Mouse (Mus musculus) heart, embryonic 15.5 days (tissue): ENCODE results near the gene 2310022A10Rik. TPM values are rescaled to one million over a fixed set of nuclear protein-coding genes. Genes with fewer than 3 reads are reported as not detected.

ENCODE experiments used
- ATAC-seq: fragments of 200-750 bp; cut with Nextera tagmentation; replicated peaks from 2 replicates; pipeline ENCODE4 v1.8.0; 2017; ENCODE audit warnings: low read depth, moderate TSS enrichment; ENCODE audit not compliant: insufficient number of reproducible peaks, insufficient read depth, low FRiP score
- H3K27ac ChIP-seq: fragments of 300-500 bp; sonication (generic); 2 replicates; pipeline ENCODE4 v1.5.1; 2015; ENCODE audit warnings: mild to moderate bottlenecking, inconsistent platforms
- H3K27me3 ChIP-seq: fragments of 300-500 bp; sonication (generic); 2 replicates; pipeline ENCODE4 v1.6.1; 2015; ENCODE audit warnings: inconsistent platforms
- H3K36me3 ChIP-seq: fragments of 300-500 bp; sonication (generic); 2 replicates; pipeline ENCODE4 v1.6.1; 2015; ENCODE audit warnings: mild to moderate bottlenecking, inconsistent platforms
- H3K4me1 ChIP-seq: fragments of 300-500 bp; sonication (generic); replicated peaks from 2 replicates; pipeline ENCODE4 v1.6.1; 2015; ENCODE audit warnings: inconsistent platforms
- H3K4me2 ChIP-seq: fragments of 300-500 bp; sonication (generic); 2 replicates; pipeline ENCODE4 v1.6.1; 2015; ENCODE audit warnings: inconsistent platforms, mild to moderate bottlenecking, moderate library complexity
- H3K4me3 ChIP-seq: fragments of 300-500 bp; sonication (generic); 2 replicates; pipeline ENCODE4 v1.5.1; 2015; ENCODE audit warnings: mild to moderate bottlenecking, inconsistent platforms
- H3K9ac ChIP-seq: fragments of 300-500 bp; sonication (generic); 2 replicates; pipeline ENCODE4 v1.6.1; 2015; ENCODE audit warnings: mild to moderate bottlenecking, inconsistent platforms
- H3K9me3 ChIP-seq: fragments of 300-500 bp; sonication (generic); replicated peaks from 2 replicates; pipeline ENCODE4 v1.6.1; 2016; ENCODE audit warnings: inconsistent platforms
- WGBS: fragments of 180-500 bp; shearing (Covaris S2); methylation state at CpG from one replicate; pipeline ENCODE4 v1.1.7; 2015; ENCODE audit warnings: mixed read lengths; 5-methylcytosine and 5-hydroxymethylcytosine counted together
- polyA plus RNA-seq: library from polyadenylated mRNA; unstranded; fragments of >200 nt; fragmentation: Nextera tagmentation; extraction: Ambion mirVana; gene quantifications from 2 replicates; pipeline ENCODE4 v1.2.1, GENCODE M21; 2015

2310022A10Rik gene
- polyA plus RNA-seq, 1 experiment from 2014 or later, result 36.9 TPM

GRCm38 (mm10) chr7:27591266-27592216, 38.5 kb downstream of the 2310022A10Rik start, which contains the start of gene Akt2:
Akt2 (plus strand) TSS chr7:27591552.
- peak within 1 kb of the TSS; percentile 91 for H3K9ac ChIP-seq
- H3K4me1 ChIP-seq, result peaks cover 33% of the 10 kb centered on the region
- no peaks in the 10 kb centered on the region for H3K36me3 ChIP-seq
- peak within 1 kb of the TSS; percentile 99 for H3K27ac ChIP-seq
- H3K27me3 ChIP-seq, result no peaks in the 10 kb centered on the region
- peak; percentile 94 for ATAC-seq
- H3K9me3 ChIP-seq, result no peaks in the 10 kb centered on the region
- 1% methylated on average over 71 of the region's 71 CpGs for WGBS
- peak within 1 kb of the TSS; percentile 81 for H3K4me2 ChIP-seq
- peak within 1 kb of the TSS; percentile 82 for H3K4me3 ChIP-seq

DNA sequence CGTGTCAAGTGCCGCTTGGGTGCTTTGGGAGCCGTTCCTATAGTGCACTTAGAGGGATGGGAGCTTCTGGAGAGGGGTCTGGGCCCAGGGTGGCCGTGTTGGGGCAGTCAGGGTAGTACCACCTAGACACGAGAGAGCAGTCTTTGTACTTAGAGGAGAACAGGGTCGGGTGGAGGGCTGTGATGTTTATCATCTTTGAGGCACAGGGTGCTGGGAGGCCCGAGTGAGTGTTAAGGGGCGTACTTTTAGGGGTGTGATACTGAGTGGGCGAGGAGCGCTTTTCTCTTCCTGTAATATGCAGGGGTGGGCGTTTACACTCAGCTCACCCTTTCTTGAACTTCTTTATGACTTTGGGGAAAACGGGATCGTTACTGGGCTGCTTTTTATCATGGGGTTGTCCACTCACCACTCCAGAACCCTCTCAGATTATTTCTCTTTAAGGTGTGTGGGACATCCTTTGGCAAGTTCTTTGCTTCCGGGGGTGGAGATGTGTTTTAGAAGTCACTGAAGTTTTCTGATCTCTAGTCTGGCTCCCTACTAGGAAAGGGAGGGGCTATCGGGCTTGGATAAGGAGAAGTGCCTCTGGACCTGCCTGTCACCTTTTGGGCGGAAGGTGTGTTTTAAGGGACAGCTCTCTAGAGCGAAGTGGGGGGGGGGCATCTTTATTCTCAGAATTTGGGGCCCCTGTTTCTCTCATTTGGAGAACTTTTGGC, 39.3 kb downstream of the 2310022A10Rik start:
- Histone ChIP-seq H3K4me2 (peak overlapping the region; percentile 81), H3K36me3 (no peaks in the 10 kb centered on the region), H3K4me1 (peaks cover 41% of the 10 kb centered on the region), H3K4me3 (peak overlapping the region; percentile 82), H3K27ac (peak overlapping the region; percentile 99), H3K9ac (peak overlapping the region; percentile 91), H3K27me3 (no peaks in the 10 kb centered on the region), H3K9me3 (no peaks in the 10 kb centered on the region)
- ATAC-seq, result peak; percentile 45; the same call in 1 of the 2 replicates
- 1% methylated on average over 17 of the region's 17 CpGs for WGBS

DNA sequence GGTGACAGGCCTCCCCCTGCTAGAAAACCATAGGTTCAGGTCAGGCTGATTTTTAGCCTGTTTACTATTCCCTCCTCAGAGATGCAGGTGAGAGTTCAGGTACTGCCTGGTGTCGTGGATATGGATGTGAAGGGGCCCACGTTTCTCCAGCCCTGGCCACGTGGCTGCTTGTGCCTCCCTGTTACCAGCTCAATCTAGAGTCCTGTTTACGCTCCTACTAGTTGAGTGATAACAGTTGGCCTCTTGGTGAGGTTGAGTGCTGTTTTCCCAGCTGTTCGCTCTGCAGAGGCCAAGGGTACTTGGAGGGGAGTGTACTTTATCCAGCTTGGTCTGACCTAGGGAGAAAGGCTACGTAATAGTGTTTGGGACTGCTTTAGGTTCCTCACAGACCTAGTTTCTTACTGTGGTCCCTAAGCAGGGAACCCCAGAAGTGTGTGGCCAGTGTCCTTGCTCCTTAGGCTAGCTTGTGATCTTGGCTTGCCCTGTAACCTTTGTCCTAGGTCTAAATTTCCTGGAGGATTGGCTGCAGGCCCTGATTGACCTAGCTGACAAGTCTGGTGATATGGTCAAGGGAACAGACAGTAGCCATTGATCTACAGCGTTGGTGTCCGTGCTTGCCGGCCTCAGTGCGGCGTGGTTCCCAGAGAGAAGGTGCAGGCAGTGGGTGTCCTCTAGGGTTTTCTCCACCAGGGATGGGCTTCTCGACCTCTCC, 40.1 kb downstream of the 2310022A10Rik start:
- no peak for ATAC-seq
- H3K9me3 ChIP-seq, result no peaks in the 10 kb centered on the region
- peak overlapping the region; percentile 82 for H3K4me3 ChIP-seq
- peaks cover 48% of the 10 kb centered on the region for H3K4me1 ChIP-seq
- no peaks in the 10 kb centered on the region for H3K36me3 ChIP-seq
- no peaks in the 10 kb centered on the region for H3K27me3 ChIP-seq
- WGBS, result 40% methylated on average over 12 of the region's 12 CpGs
- H3K4me2 ChIP-seq, result peak overlapping the region; percentile 81
- peak overlapping the region; percentile 99 for H3K27ac ChIP-seq
- peak overlapping the region; percentile 91 for H3K9ac ChIP-seq

- Histone ChIP-seq H3K36me3 (no peaks in the 10 kb centered on the region), H3K27me3 (no peaks in the 10 kb centered on the region), H3K27ac (peak overlapping the region; percentile 83), H3K9me3 (no peaks in the 10 kb centered on the region), H3K9ac (peak overlapping the region; percentile 52), H3K4me3 (peak overlapping the region; percentile 12; the same call in 1 of the 2 replicates), H3K4me1 (peaks cover 84% of the 10 kb centered on the region), H3K4me2 (peak overlapping the region; percentile 36)
- WGBS, result 25% methylated on average over 10 of the region's 10 CpGs
- peak; percentile 21 for ATAC-seq
Measured at GRCm38 (mm10) chr7:27596586-27597503, 43.8 kb downstream of the 2310022A10Rik start.

GRCm38 (mm10) chr7:27598053-27598452, 45.0 kb downstream of the 2310022A10Rik start:
- 52% methylated on average over 7 of the region's 7 CpGs for WGBS

DNA sequence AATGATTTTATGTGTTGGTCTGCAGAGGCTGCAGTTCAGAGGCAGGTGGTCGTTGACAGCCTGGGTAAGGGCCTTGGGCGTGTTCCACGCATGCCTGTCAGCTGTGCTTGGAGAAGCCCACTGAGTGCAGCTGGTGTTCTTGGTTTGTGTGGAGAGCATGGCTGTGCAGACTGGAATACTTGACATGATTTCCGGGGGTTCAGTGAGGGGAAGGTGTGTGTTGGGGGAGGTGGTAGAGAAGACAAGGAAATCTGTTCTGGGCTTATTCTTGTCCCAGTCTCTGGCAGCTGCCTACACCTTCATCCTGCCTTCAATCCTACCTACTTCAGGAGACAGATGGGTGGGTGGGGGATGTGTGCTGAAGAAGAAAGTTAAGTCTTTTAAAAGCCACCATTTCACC, 48.6 kb downstream of the 2310022A10Rik start:
- no peaks in the 10 kb centered on the region for H3K9me3 ChIP-seq
- H3K4me3 ChIP-seq, result no peak overlapping the region
- ATAC-seq, result no peak
- no peak overlapping the region for H3K27ac ChIP-seq
- WGBS, result 51% methylated on average over 4 of the region's 4 CpGs
- H3K36me3 ChIP-seq, result no peaks in the 10 kb centered on the region
- no peaks in the 10 kb centered on the region for H3K27me3 ChIP-seq
- no peak overlapping the region for H3K4me2 ChIP-seq
- H3K9ac ChIP-seq, result no peak overlapping the region
- H3K4me1 ChIP-seq, result peaks cover 92% of the 10 kb centered on the region

More at GRCm38 (mm10) chr7:27598053-27598452, 45.0 kb downstream of the 2310022A10Rik start:
- Histone ChIP-seq H3K27me3 (no peaks in the 10 kb centered on the region), H3K4me2 (no peak overlapping the region), H3K9me3 (no peaks in the 10 kb centered on the region), H3K36me3 (no peaks in the 10 kb centered on the region), H3K9ac (peak overlapping the region; percentile 7; the same call in 1 of the 2 replicates), H3K27ac (peak overlapping the region; percentile 83; the same call in 1 of the 2 replicates), H3K4me3 (no peak overlapping the region), H3K4me1 (peaks cover 85% of the 10 kb centered on the region)
- ATAC-seq, result no peak

- Histone ChIP-seq H3K9ac (no peak overlapping the region), H3K27me3 (no peaks in the 10 kb centered on the region), H3K4me2 (no peak overlapping the region), H3K4me3 (no peak overlapping the region), H3K27ac (no peak overlapping the region), H3K9me3 (no peaks in the 10 kb centered on the region), H3K4me1 (peaks cover 92% of the 10 kb centered on the region), H3K36me3 (no peaks in the 10 kb centered on the region)
- 68% methylated on average over 2 of the region's 2 CpGs for WGBS
- no peak for ATAC-seq
Measured at GRCm38 (mm10) chr7:27602161-27602560, 49.1 kb downstream of the 2310022A10Rik start.

GRCm38 (mm10) chr7:27602835-27603234, 49.8 kb downstream of the 2310022A10Rik start:
- Histone ChIP-seq H3K4me3 (no peak overlapping the region), H3K4me2 (no peak overlapping the region), H3K9me3 (no peaks in the 10 kb centered on the region), H3K36me3 (no peaks in the 10 kb centered on the region), H3K4me1 (peaks cover 92% of the 10 kb centered on the region), H3K27me3 (no peaks in the 10 kb centered on the region), H3K27ac (no peak overlapping the region), H3K9ac (no peak overlapping the region)
- ATAC-seq, result no peak
- 67% methylated on average over 7 of the region's 7 CpGs for WGBS

DNA sequence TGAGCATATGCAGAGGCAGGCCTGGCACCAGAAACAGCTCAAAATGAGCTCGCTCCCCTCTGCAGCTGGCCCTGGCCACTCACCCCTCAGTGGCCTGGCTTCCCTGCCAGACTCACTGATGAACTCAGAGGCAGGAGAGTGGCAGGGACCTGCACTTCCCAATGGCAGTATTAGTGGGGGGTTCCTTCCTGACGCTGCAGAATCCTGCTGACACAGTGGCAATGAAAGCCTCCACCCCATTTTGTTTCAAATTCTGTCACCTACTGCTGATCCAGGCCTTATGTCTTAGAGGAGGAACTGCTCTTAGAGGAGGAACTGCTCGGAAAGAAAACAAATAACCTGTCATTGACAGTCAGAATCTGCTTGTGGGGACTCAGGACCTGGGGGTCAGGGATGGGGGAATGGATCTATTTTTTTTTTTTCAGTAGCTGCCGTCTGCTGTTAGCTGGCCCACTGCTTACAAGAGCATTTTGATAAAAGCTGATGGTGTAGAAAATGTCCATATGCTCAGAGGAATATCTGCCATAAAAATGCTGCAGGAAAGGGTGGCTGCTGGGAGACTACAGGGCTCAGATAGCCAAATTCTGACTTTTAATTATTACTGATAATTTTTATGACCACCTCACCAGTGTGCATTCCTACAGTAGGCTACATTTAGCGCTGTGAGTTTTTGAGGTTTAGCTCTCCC, 51.8 kb downstream of the 2310022A10Rik start:
- Histone ChIP-seq H3K4me1 (peaks cover 94% of the 10 kb centered on the region), H3K27me3 (no peaks in the 10 kb centered on the region), H3K27ac (peak overlapping the region; percentile 80), H3K4me3 (no peak overlapping the region), H3K9me3 (no peaks in the 10 kb centered on the region), H3K36me3 (peaks cover 4% of the 10 kb centered on the region; the same call in 1 of the 2 replicates), H3K9ac (no peak overlapping the region), H3K4me2 (0 out of 2 replicates have a peak overlapping the region, but pooled peaks have one; percentile 21)
- 40% methylated on average over 5 of the region's 5 CpGs for WGBS
- no peak for ATAC-seq
